1 mouse cellular context compared by ENCODE assay signal in the genomic region with DNA sequence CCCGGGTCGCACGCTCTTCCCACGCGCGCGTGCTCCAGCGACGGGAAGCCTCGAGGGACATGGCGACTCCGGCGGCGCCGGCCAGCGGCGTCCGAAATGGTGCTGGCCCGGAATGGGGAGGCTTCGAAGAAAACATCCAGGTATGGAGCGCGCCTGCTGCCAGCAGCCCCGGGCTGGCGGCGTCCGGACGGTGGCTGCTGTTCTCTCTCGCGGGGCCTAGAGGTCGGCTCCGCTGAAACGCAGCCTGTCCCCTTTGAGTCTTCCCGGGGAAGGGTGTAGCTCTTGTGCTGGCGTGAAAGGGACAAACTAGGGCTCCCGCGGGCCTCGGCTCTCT.
TF ChIP-seq lines count a peak whose summit lies in the region.

No protein-coding gene starts in this region.

TF ChIP-seq in MEL, 35 proteins besides CTCF, POLR2A, EP300 and RAD21 (continued from another document):
- TF ChIP-seq USF2 (IDR thresholded peaks at IDR 0.05; ENCODE audit: borderline replicate concordance in 1 of 2, insufficient read depth in 1 of 2, low read depth in 1 of 2, low read length in 2 of 2) (no peak), TBP (IDR thresholded peaks at IDR 0.05; ENCODE audit: low read depth, low read length) (no peak), TCF12 (IDR thresholded peaks at IDR 0.05; ENCODE audit: low read depth, low read length) (no peak), ZC3H11A (IDR thresholded peaks at IDR 0.05; ENCODE audit: low read depth, low read length) (no peak), BHLHE40 (IDR thresholded peaks at IDR 0.05; ENCODE audit: borderline replicate concordance, low read depth, low read length) (no peak), TAL1 (IDR thresholded peaks at IDR 0.05; ENCODE audit: low read length) (no peak), CHD1 (IDR thresholded peaks at IDR 0.05; ENCODE audit: low read depth, low read length) (no peak), MYB (IDR thresholded peaks at IDR 0.05; ENCODE audit: low read depth, low read length) (no peak)
